8 mouse cellular contexts compared by ENCODE assay signal in genomic region chr19:53824872-53825680, GRCm38 (mm10).
DNase-seq lines count a peak whose midpoint lies in the region; ATAC-seq and TF ChIP-seq lines count a peak whose summit lies in the region.

No protein-coding gene starts in this region.

- ATAC-seq in heart, embryonic 16.5 days (replicated peaks; ENCODE audit: extremely low read depth, insufficient read depth, low FRiP score) = peak; percentile 19; the same call in 1 of the 2 replicates
- peak; percentile 81 for ATAC-seq in liver, embryonic 15.5 days (ENCODE audit: insufficient read depth)

- peaks cover 8% of the 10 kb centered on the region for H3K36me3 ChIP-seq in heart, embryonic 16.5 days (ENCODE audit: control insufficient read depth, insufficient read depth)
- no peaks in the 10 kb centered on the region for H3K36me3 ChIP-seq in liver, embryonic 15.5 days (replicated peaks)

- peak overlapping the region; percentile 41; the same call in 1 of the 2 replicates for H3K9ac ChIP-seq in heart, embryonic 16.5 days (ENCODE audit: low read length)
- no peak overlapping the region for H3K9ac ChIP-seq in liver, embryonic 15.5 days

- DNase-seq in adrenal gland, postnatal 14 days = peak; percentile 44
- DNase-seq in adrenal gland, postnatal 25 days = no peak
- peak; percentile 49 to 55 for DNase-seq in B cell, adult 2 months
- DNase-seq in cerebellum, postnatal 25 days = peak; percentile 49 to 68
- no peak for DNase-seq in yolk sac, embryonic 10.5 days (ENCODE audit: low spot score)

- H3K4me2 ChIP-seq in heart, embryonic 16.5 days (ENCODE audit: low read depth, low read length) = peak overlapping the region; percentile 39; the same call in 1 of the 2 replicates
- H3K4me2 ChIP-seq in liver, embryonic 15.5 days = peak overlapping the region; percentile 65

- H3K27me3 ChIP-seq in heart, embryonic 16.5 days (ENCODE audit: control insufficient read depth, insufficient read depth, low read length) = no peaks in the 10 kb centered on the region
- no peaks in the 10 kb centered on the region for H3K27me3 ChIP-seq in liver, embryonic 15.5 days

- no peak overlapping the region; the same call in 1 of the 2 replicates for H3K27ac ChIP-seq in heart, embryonic 16.5 days (ENCODE audit: low read length)
- peak overlapping the region; percentile 64 for H3K27ac ChIP-seq in liver, embryonic 15.5 days (replicated peaks)
- H3K27ac ChIP-seq in olfactory bulb, adult 2 months (ENCODE audit: insufficient read depth, low read depth, low read length) = no peak overlapping the region

- no peak for TF ChIP-seq CTCF in olfactory bulb, adult 2 months (IDR thresholded peaks at IDR 0.05; ENCODE audit: insufficient read depth, low read depth, low read length)

- 56% methylated on average over 21 of the region's 21 CpGs for WGBS in heart, embryonic 16.5 days
- WGBS in liver, embryonic 15.5 days (ENCODE audit: insufficient replicate concordance) = 64% methylated on average over 21 of the region's 21 CpGs
- WGBS in olfactory bulb, adult 2 months = 78% methylated on average over 21 of the region's 21 CpGs

- H3K9me3 ChIP-seq in heart, embryonic 16.5 days (replicated peaks; ENCODE audit: control insufficient read depth, low read length) = no peaks in the 10 kb centered on the region
- H3K9me3 ChIP-seq in liver, embryonic 15.5 days (replicated peaks) = no peaks in the 10 kb centered on the region

- peak overlapping the region; percentile 38 for H3K4me3 ChIP-seq in heart, embryonic 16.5 days (ENCODE audit: low read length)
- H3K4me3 ChIP-seq in liver, embryonic 15.5 days (replicated peaks) = peak overlapping the region; percentile 52
- H3K4me3 ChIP-seq in olfactory bulb, adult 2 months (ENCODE audit: insufficient read depth, low read depth, low read length) = peak overlapping the region; percentile 3; the same call in 1 of the 2 replicates

- H3K4me1 ChIP-seq in heart, embryonic 16.5 days (ENCODE audit: control insufficient read depth, insufficient read depth, low read length) = peaks cover 31% of the 10 kb centered on the region
- peaks cover 25% of the 10 kb centered on the region for H3K4me1 ChIP-seq in liver, embryonic 15.5 days (replicated peaks)
- 0 out of 2 replicates have a peak, but pooled peaks cover 2% of the 10 kb centered on the region for H3K4me1 ChIP-seq in olfactory bulb, adult 2 months (ENCODE audit: control insufficient read depth, insufficient read depth, low read length)

- TF ChIP-seq POLR2A in olfactory bulb, adult 2 months (IDR thresholded peaks at IDR 0.05; ENCODE audit: insufficient read depth, low read depth, low read length) = no peak

Comparison
In these comparisons a context has a peak if more than half of its experiments do, and no peak if none do; other contexts are left out.
1. DNase-seq: peak in adrenal gland, postnatal 14 days (single experiment), B cell, adult 2 months (2 of 2) and cerebellum, postnatal 25 days (2 of 2); none in adrenal gland, postnatal 25 days (single experiment) and yolk sac, embryonic 10.5 days (single experiment).
2. Peak in every context shown above with its lines, with median percentiles within 50 percentile points of each other: H3K4me3 ChIP-seq.